Mouse (Mus musculus): ENCODE measurements at regions not wholly inside any gene's neighbourhood (a gene's known extent, or its start where the extent isn't known, plus 50 kb on each side); places are given as distances from the start of the nearest gene placed in this dataset.
A peak's percentile ranks its signal among the peaks of the same experiment; 100 is the strongest.
"Not testable (repeated sequence)": the region's sequence is repeated elsewhere in the genome, so short reads cannot be mapped to it uniquely, and the experiment has no call there.

DNA sequence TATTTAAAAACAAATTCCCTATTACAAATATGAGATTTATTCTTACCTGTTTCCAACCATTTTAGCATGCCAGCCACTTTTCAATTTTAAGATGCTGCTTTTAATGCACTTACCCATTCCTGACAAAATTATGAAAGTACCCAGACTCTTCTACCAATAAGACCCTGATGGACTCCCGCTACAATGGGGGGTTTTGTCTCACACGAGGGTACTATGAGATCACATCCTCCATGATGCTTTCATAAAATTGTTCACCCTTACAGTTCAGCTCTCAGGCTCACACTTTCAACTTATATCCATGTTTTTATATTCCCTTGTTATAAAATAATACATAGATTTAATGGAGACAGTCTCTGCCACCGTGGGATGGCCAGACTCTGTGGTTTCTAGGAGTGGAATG, 68.1 kb upstream of the Adamts18 start:
- DNase-seq (ENCODE audit: low spot score in 2 of 2) = no peak

DNA sequence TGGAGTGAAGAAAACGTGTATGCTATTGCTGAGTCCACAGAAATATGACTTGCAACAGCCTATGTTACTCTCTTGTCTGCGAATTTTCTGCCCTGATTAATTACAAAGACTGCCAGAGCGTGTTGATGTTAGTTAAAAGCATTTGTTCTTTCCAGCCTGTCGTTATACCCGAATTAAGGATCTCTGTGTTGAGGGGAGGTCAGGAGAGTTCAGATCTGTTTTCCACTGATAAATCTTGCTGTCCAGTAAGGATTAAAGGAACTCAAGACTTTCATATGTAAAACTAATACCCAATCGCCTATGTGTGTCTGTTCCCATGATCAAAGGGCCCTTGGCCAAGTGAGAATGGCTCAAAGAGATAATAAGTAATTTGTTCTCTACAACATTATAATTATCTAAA, 68.7 kb upstream of the Adamts18 start:
- DNase-seq (ENCODE audit: low spot score in 2 of 2) = no peak

DNA sequence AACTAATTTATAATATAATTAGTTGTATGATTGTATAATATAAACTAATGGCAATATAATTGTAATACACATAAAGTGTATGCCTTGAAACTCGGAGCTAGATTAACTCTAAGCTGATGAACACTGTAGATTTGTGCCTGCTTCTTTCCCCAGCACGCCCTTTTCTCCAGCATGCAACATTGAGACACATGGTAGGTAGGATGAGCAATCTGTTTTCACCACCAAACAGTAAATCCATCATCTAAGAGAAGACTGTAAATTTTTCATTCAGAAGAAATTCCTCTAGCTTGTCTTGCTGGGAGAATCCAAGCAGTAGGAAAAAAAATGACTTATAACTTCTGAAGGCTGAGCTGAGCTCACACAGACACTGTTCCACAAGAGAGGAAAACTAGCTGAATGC, 71.8 kb upstream of the Adamts18 start:
- DNase-seq (ENCODE audit: low spot score in 2 of 2) = no peak

GRCm38 (mm10) chr8:113923381-113923780, 74.8 kb upstream of the Adamts18 start:
- no peak for DNase-seq (ENCODE audit: low spot score in 2 of 2)

DNA sequence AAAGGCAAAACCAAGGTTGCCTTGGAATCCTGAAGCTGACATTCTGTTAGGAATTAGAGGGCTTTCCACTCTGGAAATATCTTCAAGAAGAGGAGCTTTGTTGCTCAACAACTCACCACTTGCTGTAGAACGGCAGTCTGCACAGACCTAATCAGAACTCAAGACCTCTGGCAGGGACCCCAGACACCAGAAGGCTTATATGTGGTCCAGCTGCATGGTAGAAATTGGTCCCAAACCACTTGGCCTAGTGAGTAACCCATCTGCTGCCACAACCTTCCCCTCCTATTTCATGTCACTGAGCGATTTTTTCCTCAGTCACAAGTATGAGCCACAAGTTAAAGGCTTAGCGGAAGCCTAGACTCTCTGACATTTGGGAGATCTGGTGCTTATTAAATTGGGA, 105.2 kb upstream of the Adamts18 start:
- no peak for DNase-seq (ENCODE audit: low spot score in 2 of 2)

- no peak for DNase-seq (ENCODE audit: low spot score in 2 of 2)
Observed at GRCm38 (mm10) chr8:113956439-113957043, 108.0 kb upstream of the Adamts18 start.

- no peak for DNase-seq (ENCODE audit: low spot score in 2 of 2)
Observed at GRCm38 (mm10) chr8:113957821-113958220, 109.3 kb upstream of the Adamts18 start.

GRCm38 (mm10) chr8:113975810-113976209, 127.3 kb upstream of the Adamts18 start:
- no peak for DNase-seq (ENCODE audit: low spot score in 2 of 2)

DNA sequence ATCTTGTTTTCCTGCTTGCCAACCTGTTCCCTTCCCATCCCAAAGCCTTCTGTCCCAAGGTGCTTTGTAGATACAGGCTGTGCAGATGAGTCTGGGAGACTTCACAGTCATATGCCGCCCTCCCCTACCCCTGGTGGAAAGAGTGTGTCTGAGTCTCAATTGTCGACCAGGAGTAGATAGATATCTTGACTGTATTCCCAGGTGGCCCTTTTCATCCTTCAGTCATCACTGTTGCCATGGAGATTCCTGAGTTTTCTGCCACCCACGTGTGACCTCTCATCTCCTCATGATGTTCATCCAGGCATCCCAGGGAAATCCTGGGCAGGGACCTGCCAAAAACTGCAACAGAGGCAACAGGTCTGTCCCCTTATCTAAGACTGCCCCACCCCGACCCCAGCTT, 128.1 kb upstream of the Adamts18 start:
- DNase-seq (ENCODE audit: low spot score in 2 of 2) = no peak

DNA sequence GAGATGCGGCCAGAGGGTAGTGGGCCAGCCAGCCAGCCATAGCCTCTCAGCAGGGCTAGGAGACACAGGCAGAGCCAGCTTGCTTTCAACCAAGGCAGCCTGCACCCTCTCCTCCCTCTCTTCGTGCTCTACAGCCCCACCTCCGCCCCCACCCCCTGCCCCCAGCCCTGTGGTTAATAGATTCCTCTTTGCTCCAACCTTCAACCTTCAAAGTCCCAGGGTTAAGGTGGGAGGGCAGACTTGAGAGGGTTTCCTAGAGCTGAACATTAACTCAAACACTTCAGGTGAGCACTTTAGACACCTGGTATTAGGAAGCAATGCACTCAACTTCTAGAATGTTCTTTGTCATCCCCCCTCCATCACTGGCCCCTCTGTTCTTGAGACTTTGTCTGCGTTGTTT, 128.5 kb upstream of the Adamts18 start:
- no peak for DNase-seq (ENCODE audit: low spot score in 2 of 2)

DNA sequence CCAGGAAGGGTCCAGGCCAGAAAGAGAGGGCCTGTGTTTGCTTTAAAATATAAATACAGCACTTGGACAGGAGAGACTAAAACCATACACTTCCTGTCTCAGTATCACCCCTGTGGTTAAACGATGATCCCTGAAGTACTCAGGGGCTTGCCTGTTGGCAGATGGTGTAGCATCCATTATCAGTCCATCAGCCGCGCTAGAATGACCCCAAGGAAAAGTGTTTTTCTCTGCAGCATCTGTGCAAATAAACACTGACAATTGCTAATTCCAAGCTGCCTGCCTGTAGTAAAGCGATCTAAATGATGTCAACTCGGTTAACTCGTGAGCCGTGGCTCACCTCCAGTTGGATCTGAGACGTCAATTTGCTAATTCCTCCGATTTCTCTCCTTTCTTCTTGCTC, 130.4 kb upstream of the Adamts18 start:
- no peak for DNase-seq (ENCODE audit: low spot score in 2 of 2)

- DNase-seq (ENCODE audit: low spot score in 2 of 2) = no peak
Observed at GRCm38 (mm10) chr8:113979837-113980236, 131.3 kb upstream of the Adamts18 start.

GRCm38 (mm10) chr8:113981339-113981738, 132.8 kb upstream of the Adamts18 start:
- no peak for DNase-seq (ENCODE audit: low spot score in 2 of 2)

GRCm38 (mm10) chr8:113984845-113985244, 136.3 kb upstream of the Adamts18 start:
- peak; percentile 5 to 31 for DNase-seq (ENCODE audit: low spot score in 2 of 2)

GRCm38 (mm10) chr8:113985471-113985870, 136.9 kb upstream of the Adamts18 start:
- DNase-seq (ENCODE audit: low spot score in 2 of 2) = no peak

GRCm38 (mm10) chr8:113985948-113986347, 137.4 kb upstream of the Adamts18 start:
- DNase-seq (ENCODE audit: low spot score in 2 of 2) = no peak

GRCm38 (mm10) chr8:113990718-113991117, 142.2 kb upstream of the Adamts18 start:
- no peak for DNase-seq (ENCODE audit: low spot score in 2 of 2)

- DNase-seq (ENCODE audit: low spot score in 2 of 2) = no peak
Observed at GRCm38 (mm10) chr8:113998881-113999280, 134.5 kb upstream of the Nudt7 start.

DNA sequence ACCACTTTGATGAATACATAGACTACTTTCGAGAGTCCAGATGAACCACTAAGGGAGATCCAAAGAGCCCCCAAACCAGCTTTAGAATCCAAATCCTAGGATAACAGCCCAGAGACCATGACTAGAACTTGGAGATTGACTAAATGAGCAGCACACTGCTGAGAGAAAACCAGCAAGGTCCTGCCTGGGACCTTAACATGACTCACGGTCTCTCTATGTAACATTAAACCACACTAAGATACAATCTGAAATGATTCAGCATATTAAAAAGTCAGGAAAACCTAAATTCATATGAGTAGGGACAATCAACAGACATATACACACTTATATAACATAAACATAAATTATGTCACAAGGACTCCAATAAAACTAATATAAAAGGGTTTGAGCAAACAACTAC, 131.7 kb upstream of the Nudt7 start:
- no peak for DNase-seq (ENCODE audit: low spot score in 2 of 2)

DNA sequence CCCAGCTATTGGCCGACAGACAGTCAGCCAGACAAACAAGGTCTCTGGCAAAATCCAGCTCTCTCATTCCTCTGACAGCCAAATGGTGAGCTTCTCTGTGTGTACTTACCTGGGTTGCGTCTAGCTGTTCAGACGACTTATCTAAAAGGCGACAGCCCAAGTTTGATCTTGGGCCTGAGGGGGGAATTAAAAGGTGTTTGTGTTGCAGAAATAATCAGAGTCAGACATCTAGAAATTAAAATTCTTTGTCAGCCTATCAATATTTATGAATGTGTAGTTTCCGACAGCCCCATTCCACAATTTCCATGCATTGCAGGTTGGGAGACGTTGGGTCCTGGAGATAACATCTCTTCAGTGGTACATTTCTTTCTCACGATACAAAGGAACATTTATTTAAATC, 128.9 kb upstream of the Nudt7 start:
- DNase-seq (ENCODE audit: low spot score in 2 of 2) = no peak

- no peak for DNase-seq (ENCODE audit: low spot score in 2 of 2)
Observed at GRCm38 (mm10) chr8:114006587-114006986, 126.8 kb upstream of the Nudt7 start.

- DNase-seq (ENCODE audit: low spot score in 2 of 2) = no peak
Observed at GRCm38 (mm10) chr8:114007103-114007502, 126.3 kb upstream of the Nudt7 start.

DNA sequence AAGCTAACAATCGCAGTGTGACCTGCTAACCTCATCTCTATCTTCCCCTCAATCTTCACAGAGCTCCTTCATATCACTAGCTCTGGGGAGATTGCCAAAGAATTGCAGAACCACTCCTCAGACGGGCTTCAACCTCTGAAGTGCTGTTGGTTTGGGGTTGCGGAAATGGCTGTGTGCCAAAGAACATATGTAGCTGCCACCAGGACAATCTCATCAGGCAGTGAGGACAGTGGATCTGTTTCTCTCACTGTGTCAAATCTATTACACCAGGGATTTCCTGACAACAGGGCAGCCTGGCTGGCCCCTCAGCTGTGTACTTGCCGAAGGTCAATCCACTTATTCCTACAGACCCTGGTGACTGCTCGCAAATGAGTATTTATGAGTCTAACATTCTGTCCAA, 115.0 kb upstream of the Nudt7 start:
- no peak for DNase-seq (ENCODE audit: low spot score in 2 of 2)

GRCm38 (mm10) chr8:114030141-114030540, 103.2 kb upstream of the Nudt7 start:
- DNase-seq (ENCODE audit: low spot score in 2 of 2) = not testable (repeated sequence)

Measured in natural killer cell, adult 2 months (primary cell).